Mouse (Mus musculus): ENCODE data around the gene Hps4. TPM values are rescaled to one million over a fixed set of nuclear protein-coding genes. Genes with fewer than 3 reads are reported as not detected.

Gene Hps4
- total and polyA plus RNA-seq, 3 experiments = 8.0 to 15.5 (median 8.5) TPM

DNA sequence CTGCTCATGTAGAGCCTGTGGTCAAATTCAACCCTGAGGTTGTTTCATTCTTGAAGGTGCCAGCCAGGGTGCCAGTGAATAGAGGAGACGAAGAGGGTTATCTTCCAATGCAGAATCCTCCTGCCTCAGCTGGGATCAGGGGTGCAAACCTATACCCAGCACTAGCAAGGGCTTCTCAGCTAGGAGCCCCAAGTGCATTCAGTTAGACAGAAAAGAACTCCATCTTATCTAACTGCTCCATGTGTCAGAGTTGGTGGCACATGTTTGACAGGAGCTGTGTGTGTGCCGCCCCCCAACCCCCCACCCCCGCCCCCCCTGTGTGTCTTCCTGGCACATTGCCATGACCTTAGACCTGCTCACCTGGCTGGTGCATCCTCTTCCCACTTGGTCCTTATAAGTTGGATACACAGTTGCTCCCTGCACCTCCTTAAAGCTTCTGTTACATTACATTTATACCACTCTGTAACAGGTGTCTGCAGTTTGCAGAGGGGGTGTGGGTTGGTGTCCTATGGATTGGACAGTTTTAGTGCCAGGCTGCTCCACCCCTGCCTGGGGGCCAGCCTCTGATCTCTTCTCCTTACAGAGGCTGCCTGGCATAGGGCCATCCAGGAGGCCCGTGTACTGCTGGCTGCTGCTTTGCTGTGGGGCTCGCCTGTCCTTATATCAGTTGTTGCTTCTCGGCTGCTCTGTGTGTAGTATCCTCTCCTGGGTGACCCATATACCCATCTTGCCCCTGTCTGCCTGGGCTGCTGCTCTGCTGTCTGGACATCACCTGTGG lies 46.3 kb upstream of the Hps4 start:
- no peaks in the 10 kb centered on the region for H3K36me3 ChIP-seq (ENCODE audit: control insufficient read depth, insufficient read depth, low read length)
- TF ChIP-seq EP300 (IDR thresholded peaks at IDR 0.05; ENCODE audit: insufficient read depth, low read depth, low read length) (no peak), POLR2A (IDR thresholded peaks at IDR 0.05; ENCODE audit: insufficient read depth, low read depth, low read length) (no peak), CTCF (IDR thresholded peaks at IDR 0.05) (no peak)
- DNase-seq = peak in 1 of 2 experiments; percentile 43
- H3K79me2 ChIP-seq (replicated peaks; ENCODE audit: control insufficient read depth, insufficient read depth, low read length) = peaks cover 26% of the 10 kb centered on the region
- H3K9ac ChIP-seq (ENCODE audit: low read depth, low read length) = no peak overlapping the region
- no peaks in the 10 kb centered on the region for H3K27me3 ChIP-seq (ENCODE audit: control insufficient read depth, insufficient read depth, low read length)
- no peak overlapping the region for H3K4me3 ChIP-seq
- intact Hi-C loops (cut with DNase I) = no loop called here
- 39% methylated on average over 6 of the region's 6 CpGs for WGBS
- H3K4me1 ChIP-seq (ENCODE audit: control insufficient read depth, insufficient read depth, low read length) = peaks cover 69% of the 10 kb centered on the region
- H3K27ac ChIP-seq = peak overlapping the region; percentile 34

GRCm38 (mm10) chr5:112297257-112297656 lies 45.6 kb upstream of the Hps4 start:
- H3K27ac ChIP-seq = peak overlapping the region; percentile 34
- H3K4me3 ChIP-seq = no peak overlapping the region
- no peaks in the 10 kb centered on the region for H3K27me3 ChIP-seq (ENCODE audit: control insufficient read depth, insufficient read depth, low read length)
- no peak overlapping the region for H3K9ac ChIP-seq (ENCODE audit: low read depth, low read length)
- DNase-seq = no peak
- no peak for TF ChIP-seq POLR2A (IDR thresholded peaks at IDR 0.05; ENCODE audit: insufficient read depth, low read depth, low read length)
- TF ChIP-seq CTCF (IDR thresholded peaks at IDR 0.05) = no peak
- no peak for TF ChIP-seq EP300 (IDR thresholded peaks at IDR 0.05; ENCODE audit: insufficient read depth, low read depth, low read length)
- no peaks in the 10 kb centered on the region for H3K36me3 ChIP-seq (ENCODE audit: control insufficient read depth, insufficient read depth, low read length)
- WGBS = 38% methylated on average over 2 of the region's 2 CpGs
- H3K79me2 ChIP-seq (replicated peaks; ENCODE audit: control insufficient read depth, insufficient read depth, low read length) = peaks cover 23% of the 10 kb centered on the region
- H3K4me1 ChIP-seq (ENCODE audit: control insufficient read depth, insufficient read depth, low read length) = peaks cover 64% of the 10 kb centered on the region
- intact Hi-C loops (cut with DNase I) = no loop called here

GRCm38 (mm10) chr5:112298226-112298988 lies 44.5 kb upstream of the Hps4 start:
- H3K4me1 ChIP-seq (ENCODE audit: control insufficient read depth, insufficient read depth, low read length) = peaks cover 56% of the 10 kb centered on the region
- H3K79me2 ChIP-seq (replicated peaks; ENCODE audit: control insufficient read depth, insufficient read depth, low read length) = peaks cover 22% of the 10 kb centered on the region
- no peaks in the 10 kb centered on the region for H3K27me3 ChIP-seq (ENCODE audit: control insufficient read depth, insufficient read depth, low read length)
- TF ChIP-seq EP300 (IDR thresholded peaks at IDR 0.05; ENCODE audit: insufficient read depth, low read depth, low read length) (peak; percentile 86), POLR2A (IDR thresholded peaks at IDR 0.05; ENCODE audit: insufficient read depth, low read depth, low read length) (no peak)
- WGBS = 46% methylated on average over 12 of the region's 12 CpGs
- intact Hi-C loops (cut with DNase I) = no loop called here
- peak overlapping the region; percentile 84 for H3K27ac ChIP-seq
- no peak overlapping the region for H3K4me3 ChIP-seq
- peak; percentile 65 to 78 for DNase-seq
- H3K36me3 ChIP-seq (ENCODE audit: control insufficient read depth, insufficient read depth, low read length) = no peaks in the 10 kb centered on the region
- peak overlapping the region; percentile 2; the same call in 1 of the 2 replicates for H3K9ac ChIP-seq (ENCODE audit: low read depth, low read length)

- Histone ChIP-seq H3K4me3 (no peak overlapping the region), H3K27ac (peak overlapping the region; percentile 84), H3K79me2 (replicated peaks; ENCODE audit: control insufficient read depth, insufficient read depth, low read length) (peaks cover 17% of the 10 kb centered on the region), H3K9ac (ENCODE audit: low read depth, low read length) (no peak overlapping the region), H3K36me3 (ENCODE audit: control insufficient read depth, insufficient read depth, low read length) (no peaks in the 10 kb centered on the region), H3K4me1 (ENCODE audit: control insufficient read depth, insufficient read depth, low read length) (peaks cover 51% of the 10 kb centered on the region), H3K27me3 (ENCODE audit: control insufficient read depth, insufficient read depth, low read length) (no peaks in the 10 kb centered on the region)
- WGBS = 68% methylated on average over 4 of the region's 4 CpGs
- TF ChIP-seq POLR2A (IDR thresholded peaks at IDR 0.05; ENCODE audit: insufficient read depth, low read depth, low read length) = no peak
- no peak for TF ChIP-seq CTCF (IDR thresholded peaks at IDR 0.05)
- no peak for TF ChIP-seq EP300 (IDR thresholded peaks at IDR 0.05; ENCODE audit: insufficient read depth, low read depth, low read length)
- intact Hi-C loops (cut with DNase I) = no loop called here
- no peak for DNase-seq
These were observed 43.5 kb upstream of the Hps4 start for GRCm38 (mm10) chr5:112299399-112299798.

DNA sequence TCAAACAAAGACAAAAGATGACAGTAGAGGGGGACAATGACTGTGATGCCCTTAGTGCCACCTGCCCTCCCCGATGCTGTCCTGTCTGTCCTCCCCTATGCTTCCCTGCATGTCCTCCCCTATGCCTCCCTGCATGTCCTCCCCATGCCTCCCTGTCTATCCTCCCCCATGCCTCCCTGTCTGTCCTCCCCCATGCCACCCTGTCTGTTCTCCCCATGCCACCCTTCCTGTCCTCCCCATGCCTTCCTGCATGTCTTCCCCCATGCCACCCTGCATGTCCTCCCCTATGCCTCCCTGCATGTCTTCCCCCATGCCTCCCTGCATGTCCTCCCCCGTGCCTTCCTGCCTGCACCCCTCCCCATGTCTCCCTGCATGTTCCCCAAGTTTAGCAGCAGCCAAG lies 42.8 kb upstream of the Hps4 start:
- intact Hi-C loops (cut with DNase I) = loop anchor here (2.0 kb wide), 1 partner anchor 15 kb away; no protein-coding TSS in a partner anchor
- no peak for TF ChIP-seq CTCF (IDR thresholded peaks at IDR 0.05)
- no peak for TF ChIP-seq POLR2A (IDR thresholded peaks at IDR 0.05; ENCODE audit: insufficient read depth, low read depth, low read length)
- TF ChIP-seq EP300 (IDR thresholded peaks at IDR 0.05; ENCODE audit: insufficient read depth, low read depth, low read length) = no peak
- no peak overlapping the region for H3K4me3 ChIP-seq
- H3K27me3 ChIP-seq (ENCODE audit: control insufficient read depth, insufficient read depth, low read length) = no peaks in the 10 kb centered on the region
- H3K9ac ChIP-seq (ENCODE audit: low read depth, low read length) = no peak overlapping the region
- no peaks in the 10 kb centered on the region for H3K36me3 ChIP-seq (ENCODE audit: control insufficient read depth, insufficient read depth, low read length)
- H3K27ac ChIP-seq = peak overlapping the region; percentile 84
- H3K79me2 ChIP-seq (replicated peaks; ENCODE audit: control insufficient read depth, insufficient read depth, low read length) = peaks cover 12% of the 10 kb centered on the region; the same call in 1 of the 2 replicates
- WGBS = 53% methylated on average over 2 of the region's 2 CpGs
- DNase-seq = no peak
- peaks cover 44% of the 10 kb centered on the region for H3K4me1 ChIP-seq (ENCODE audit: control insufficient read depth, insufficient read depth, low read length)
